Mouse (Mus musculus) stomach, postnatal 0 days (tissue): ENCODE data around the gene Prpsap1.

Experiments
- CTCF ChIP-seq: IDR thresholded peaks from 2 replicates; pipeline ENCODE4 v1.5.1; 2016; ENCODE audit warnings: antibody characterized with exemption, low read depth, mild to moderate bottlenecking, moderate library complexity
- EP300 ChIP-seq: optimal IDR thresholded peaks from 2 replicates; pipeline ENCODE3; 2016; ENCODE audit warnings: antibody characterized with exemption

DNA sequence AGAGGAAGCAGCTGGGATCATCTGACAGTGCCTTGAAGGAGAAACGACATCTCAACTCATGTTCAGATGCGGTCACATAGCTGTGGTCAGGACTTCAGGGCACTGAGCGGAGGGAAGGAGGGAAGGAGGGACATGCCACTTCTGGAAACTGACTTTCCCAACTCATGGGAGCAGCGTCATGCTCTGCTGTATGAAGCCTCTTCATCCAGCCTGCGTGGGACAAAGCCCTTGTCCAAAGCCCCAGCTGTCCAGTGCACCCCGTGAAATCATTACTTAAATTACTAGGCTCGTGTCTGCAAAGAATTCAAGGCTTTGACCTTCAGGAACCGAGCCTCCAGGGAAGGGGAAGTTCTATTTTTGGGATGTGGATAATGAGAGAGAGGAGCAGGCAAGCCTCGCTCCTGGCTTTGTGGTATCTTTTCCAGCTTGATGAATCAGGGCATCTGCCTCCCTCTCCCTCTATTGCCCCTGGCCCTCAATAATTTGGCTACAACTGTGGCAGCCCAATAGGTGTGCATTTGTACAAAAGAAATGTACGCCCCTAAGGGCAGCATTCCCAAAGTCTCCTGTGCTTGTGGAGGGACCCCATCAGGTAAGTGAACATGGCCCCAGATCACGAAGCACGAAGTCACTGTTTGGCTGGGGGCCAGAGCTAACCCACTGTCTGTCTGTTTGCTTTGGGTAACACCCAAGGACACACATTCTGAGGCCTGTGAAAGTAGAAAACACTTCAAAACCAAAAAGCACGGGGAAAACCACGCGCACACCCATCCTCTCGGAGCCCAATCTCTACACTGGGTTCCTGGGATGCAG lies 29.1 kb upstream of the Prpsap1 start:
- TF ChIP-seq CTCF (no peak), EP300 (no peak)
